Mouse (Mus musculus) brown adipose tissue, adult 24 weeks (tissue): ENCODE data around the gene Olfr328. TPM values are rescaled to one million over a fixed set of nuclear protein-coding genes. Genes with fewer than 3 reads are reported as not detected.
"Not testable (repeated sequence)": the region's sequence is repeated elsewhere in the genome, so short reads cannot be mapped to it uniquely, and the experiment has no call there.

ENCODE experiments used
- H3K27ac ChIP-seq: fragments of 200-500 bp; replicated peaks from 2 replicates; pipeline ENCODE4 v1.5.1; 2012; ENCODE audit warnings: low read depth, mild to moderate bottlenecking, low read length
- H3K4me1 ChIP-seq: fragments of 200-500 bp; 2 replicates; pipeline ENCODE4 v1.6.1; 2012; ENCODE audit warnings: low read length, mixed read lengths; ENCODE audit not compliant: control insufficient read depth, insufficient read depth, insufficient read length
- H3K4me3 ChIP-seq: fragments of 200-500 bp; 2 replicates; pipeline ENCODE4 v1.5.1; 2012; ENCODE audit warnings: low read depth, mild to moderate bottlenecking, low read length, moderate library complexity; ENCODE audit not compliant: insufficient read depth
- polyA plus RNA-seq: library from polyadenylated mRNA; stranded (reverse); fragments of >200 nt; gene quantifications from 2 replicates; pipeline ENCODE4 v1.2.4, GENCODE M21; 2012; ENCODE audit not compliant: missing spikeins, insufficient read depth, insufficient read length

Olfr328 gene
- not detected in 2 replicates for polyA plus RNA-seq

DNA sequence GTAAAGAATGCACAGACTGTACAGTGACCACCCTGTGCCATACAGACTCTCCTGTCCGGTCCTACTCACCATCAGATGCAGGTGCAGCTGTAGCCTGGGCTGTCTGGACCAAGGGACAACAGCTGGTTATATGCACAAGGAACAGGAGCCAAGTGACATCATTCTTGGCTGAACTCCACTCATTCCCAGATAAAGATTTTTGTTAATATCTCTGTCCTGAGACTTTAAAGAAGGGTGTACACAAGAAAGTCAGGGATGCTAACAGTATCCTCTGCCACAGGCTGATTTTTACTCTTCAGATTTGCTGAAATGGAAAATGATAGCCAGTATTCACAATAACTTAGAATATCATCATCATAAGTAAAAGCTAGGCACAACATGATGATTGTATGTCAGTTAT lies at the start of gene Olfr328:
Olfr328 (minus strand) TSS at position 101 of the 400 bp plus-strand sequence.
- H3K4me1 ChIP-seq = no peaks in the 10 kb centered on the region
- H3K4me3 ChIP-seq = no peak within 1 kb of the TSS
- no peak within 1 kb of the TSS for H3K27ac ChIP-seq

DNA sequence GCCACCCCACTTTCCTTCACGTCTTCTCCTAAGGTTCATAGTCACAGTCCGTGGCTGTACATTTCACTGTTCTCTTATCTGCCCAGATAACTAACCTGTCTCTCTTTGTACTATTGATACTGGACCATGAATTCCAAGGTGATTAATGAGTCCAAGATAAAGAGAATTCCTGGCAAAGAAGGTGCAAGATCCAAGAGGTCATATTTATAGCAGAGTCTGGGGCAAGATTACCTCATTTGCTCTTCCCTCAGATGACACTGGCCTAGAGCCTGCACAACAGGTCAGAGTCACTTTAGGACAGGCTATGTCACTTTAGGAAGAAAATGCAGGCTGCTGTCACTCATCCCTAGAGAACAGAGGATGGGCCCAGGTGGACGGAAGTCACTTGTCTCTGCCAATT lies 49.8 kb upstream of the Olfr328 start:
- no peak overlapping the region for H3K27ac ChIP-seq
- no peaks in the 10 kb centered on the region for H3K4me1 ChIP-seq
- no peak overlapping the region for H3K4me3 ChIP-seq

DNA sequence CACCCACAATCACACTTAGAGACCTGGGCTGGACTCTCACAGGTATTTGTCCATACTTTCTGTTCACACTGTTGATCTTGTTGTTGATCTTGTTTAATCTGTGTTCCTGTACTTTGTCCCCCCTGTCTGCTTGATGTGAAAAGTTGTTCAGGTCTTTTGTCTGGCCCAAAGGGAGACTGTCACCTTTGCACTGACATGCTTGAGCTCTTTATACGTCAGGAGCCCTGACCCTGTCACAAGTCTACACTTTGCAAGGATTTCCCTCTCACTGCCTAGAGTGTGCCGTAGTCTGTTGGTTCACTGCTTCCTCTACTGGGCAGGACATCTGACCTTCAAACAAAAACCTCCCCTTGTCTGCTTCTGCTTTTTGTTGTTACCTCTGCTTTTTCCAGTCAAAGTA lies 49.3 kb upstream of the Olfr328 start:
- Histone ChIP-seq H3K4me3 (no peak overlapping the region), H3K27ac (no peak overlapping the region), H3K4me1 (no peaks in the 10 kb centered on the region)

DNA sequence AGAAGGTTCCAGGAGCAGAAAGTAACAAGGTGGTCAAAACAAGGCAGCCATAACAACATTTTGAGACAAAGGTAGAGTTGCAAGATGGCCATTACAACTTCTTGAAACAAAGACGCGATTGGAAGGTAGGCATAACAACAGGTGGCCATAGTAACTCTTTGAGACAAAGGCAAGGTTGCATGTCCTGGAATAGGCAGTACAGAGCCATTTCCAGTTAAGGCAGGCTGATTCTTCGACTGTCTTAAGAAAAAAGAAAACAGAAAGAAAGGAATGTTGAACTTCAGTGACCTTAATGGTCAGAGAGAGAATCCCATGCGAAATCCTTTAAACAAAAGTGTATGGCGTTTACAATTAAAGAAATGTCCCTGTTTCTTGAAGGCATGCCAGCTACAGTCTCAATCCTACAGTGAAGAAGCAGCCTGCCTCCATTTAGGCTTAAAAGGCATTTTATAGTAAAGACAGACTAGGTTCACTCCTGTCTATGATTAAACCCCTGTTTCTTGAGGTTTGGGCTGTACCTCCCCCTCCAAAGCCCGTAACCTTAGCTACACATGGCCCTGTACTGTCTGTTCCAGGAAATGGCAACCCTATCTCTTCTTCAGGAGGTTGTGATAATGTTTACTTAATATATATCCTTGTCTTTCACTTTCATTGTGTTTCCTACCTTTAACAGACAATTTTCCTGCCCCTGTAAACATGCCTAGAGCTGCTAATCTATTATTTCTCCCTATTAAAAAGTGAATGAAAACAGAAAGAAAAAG lies 47.5 kb upstream of the Olfr328 start:
- no peak overlapping the region for H3K4me3 ChIP-seq
- H3K4me1 ChIP-seq = no peaks in the 10 kb centered on the region
- H3K27ac ChIP-seq = no peak overlapping the region

DNA sequence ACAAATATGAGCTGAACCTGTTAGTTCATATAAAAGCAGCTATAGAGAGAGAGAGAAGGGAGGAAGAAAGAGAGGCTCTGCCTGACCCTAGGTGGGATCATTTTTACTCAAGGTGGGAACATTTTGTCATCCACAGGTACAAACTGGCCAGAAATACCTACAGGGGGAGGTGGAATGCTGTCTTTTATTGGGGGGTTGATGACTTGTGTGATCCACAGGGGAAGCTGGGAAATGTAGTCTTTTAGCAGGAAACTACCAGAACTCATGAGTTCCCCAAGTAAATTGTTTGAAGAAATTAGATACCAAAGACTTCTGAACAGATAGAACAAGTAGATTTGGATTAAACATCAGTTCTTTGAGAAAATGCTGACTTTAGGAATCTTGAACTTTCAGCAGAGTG lies 46.6 kb upstream of the Olfr328 start:
- no peak overlapping the region for H3K27ac ChIP-seq
- no peaks in the 10 kb centered on the region for H3K4me1 ChIP-seq
- no peak overlapping the region for H3K4me3 ChIP-seq

DNA sequence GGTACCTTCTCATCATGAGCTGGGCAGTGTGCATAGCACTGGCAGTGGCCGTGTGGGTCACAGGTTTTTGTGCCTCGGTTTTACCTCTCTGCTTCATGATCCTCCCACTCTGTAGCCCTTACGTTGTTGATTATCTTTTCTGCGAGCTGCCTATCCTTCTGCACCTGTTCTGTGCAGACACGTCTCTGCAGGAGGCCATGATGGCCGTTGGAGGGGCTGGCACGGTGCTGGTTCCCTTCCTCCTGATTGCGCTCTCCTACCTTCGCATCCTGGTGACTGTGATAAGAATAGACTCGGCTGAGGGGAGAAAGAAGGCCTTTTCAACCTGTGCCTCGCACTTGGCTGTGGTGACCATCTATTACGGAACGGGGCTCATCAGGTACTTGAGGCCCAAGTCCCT lies 42.4 kb upstream of the Olfr328 start:
- Histone ChIP-seq H3K4me1 (no peaks in the 10 kb centered on the region), H3K4me3 (no peak overlapping the region), H3K27ac (no peak overlapping the region)

DNA sequence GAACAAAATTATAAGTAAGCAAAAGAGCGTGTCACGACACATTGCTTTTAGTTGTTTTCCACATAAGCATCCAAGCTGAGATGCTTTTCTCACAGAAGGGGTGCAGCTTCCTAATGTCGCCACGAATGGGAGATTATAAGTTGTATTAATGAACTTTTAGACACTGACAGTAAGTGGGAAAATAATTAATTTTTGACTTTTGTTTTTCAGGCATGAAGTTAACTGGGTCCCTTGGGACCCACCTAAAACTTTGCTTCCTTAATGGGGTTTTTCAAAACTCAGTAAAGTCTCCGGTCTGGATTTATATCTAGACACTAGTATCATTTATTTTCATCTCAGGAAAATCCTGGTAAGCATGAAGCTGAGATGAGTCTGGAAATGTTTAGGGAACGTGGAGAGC lies 39.4 kb upstream of the Olfr328 start, which contains the start of gene Olfr324:
Olfr324 (plus strand) TSS at position 301 of the 400 bp plus-strand sequence.
- H3K4me3 ChIP-seq = no peak within 1 kb of the TSS
- H3K27ac ChIP-seq = no peak within 1 kb of the TSS
- H3K4me1 ChIP-seq = no peaks in the 10 kb centered on the region

DNA sequence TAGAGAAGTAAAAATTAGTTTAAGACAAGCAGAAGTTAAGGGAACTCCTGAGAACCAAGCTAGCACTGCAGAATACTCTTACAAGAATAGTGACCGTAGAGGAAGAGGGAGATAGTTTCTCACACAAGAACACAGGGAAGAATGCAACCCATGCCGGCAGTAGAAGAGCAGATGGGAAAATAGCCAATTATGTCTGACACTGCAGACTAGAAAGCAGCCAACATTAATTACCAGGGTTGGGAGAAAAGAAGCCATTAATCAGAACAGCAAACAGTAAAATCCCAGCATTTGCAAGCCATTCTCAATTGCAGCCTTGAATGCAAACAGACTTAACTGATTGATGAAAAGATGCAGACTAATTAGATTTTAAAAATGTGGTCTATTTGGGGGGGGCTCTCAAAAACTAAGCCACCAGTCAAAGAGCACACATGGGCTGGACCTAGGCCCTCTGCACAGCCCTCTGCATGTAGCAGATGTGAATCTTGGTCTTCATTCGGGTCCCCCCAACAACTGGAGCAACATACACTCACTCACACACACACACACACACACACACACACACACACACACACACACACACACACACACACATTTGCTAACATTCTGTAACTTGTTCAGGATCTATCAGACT lies 33.3 kb upstream of the Olfr328 start:
- Histone ChIP-seq H3K4me1 (no peaks in the 10 kb centered on the region), H3K27ac (no peak overlapping the region), H3K4me3 (no peak overlapping the region)

DNA sequence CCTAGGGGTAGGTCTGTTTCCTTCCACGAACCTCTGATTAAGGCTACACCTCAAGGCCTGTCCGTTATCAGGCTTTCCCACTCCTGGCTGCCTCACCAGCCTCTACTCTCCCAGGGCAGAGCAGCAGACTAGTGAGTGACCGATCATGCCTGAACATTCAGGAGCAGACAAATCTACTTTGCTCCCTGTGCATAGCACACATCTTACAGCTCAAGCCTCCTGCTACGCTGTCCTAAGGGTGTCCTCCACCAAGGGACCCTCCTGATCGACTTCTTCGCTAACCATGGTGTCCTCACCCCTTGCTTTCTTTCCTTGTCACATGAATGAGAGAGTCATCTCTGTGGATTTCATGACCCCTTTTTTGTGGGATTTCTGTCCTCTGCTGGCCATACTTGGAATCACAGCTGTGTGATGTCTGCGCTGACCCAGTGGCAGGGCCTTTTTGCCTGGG lies 32.5 kb upstream of the Olfr328 start:
- no peak overlapping the region for H3K4me3 ChIP-seq
- no peak overlapping the region for H3K27ac ChIP-seq
- no peaks in the 10 kb centered on the region for H3K4me1 ChIP-seq

DNA sequence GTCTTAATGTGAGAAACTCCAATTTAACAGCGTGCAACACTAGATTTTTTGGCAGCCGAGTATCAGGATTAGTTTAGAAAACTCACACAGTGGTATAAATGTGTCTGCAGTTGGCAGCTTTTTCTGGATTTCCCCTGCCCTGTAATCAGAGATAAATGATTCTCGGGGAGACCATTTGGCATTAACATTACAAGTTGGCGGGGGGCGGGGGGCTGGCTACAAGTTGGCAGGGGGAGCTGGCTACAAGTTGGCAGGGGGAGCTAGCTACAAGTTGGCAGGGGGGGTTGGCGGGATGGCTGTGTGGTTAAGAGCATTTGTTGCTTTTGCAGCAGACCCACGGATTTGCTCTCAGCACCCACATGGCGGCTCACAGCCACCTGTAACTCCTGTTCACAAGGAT lies 23.2 kb upstream of the Olfr328 start:
- no peak overlapping the region for H3K27ac ChIP-seq
- no peak overlapping the region for H3K4me3 ChIP-seq
- no peaks in the 10 kb centered on the region for H3K4me1 ChIP-seq

DNA sequence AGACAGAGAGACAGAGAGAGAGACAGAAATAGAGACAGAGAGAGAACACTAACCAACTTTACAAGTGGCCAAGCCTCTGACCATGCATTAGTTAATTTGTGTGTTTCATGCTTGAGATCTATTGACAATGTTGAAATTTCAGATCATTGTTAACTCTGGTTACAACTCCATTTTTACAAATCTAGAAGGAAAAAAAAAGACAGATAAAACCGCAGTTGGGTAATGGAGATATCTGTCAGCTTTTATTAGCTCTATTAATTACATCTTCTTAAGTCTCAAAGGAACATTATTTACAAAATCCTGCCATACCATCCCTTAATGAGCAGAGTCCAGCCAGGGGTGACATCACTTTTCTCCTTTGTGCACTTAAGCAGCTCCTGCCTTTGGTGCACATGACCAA lies 22.0 kb upstream of the Olfr328 start, which contains the start of gene Olfr325:
Olfr325 (plus strand) TSS at position 301 of the 400 bp plus-strand sequence.
- no peaks in the 10 kb centered on the region for H3K4me1 ChIP-seq

DNA sequence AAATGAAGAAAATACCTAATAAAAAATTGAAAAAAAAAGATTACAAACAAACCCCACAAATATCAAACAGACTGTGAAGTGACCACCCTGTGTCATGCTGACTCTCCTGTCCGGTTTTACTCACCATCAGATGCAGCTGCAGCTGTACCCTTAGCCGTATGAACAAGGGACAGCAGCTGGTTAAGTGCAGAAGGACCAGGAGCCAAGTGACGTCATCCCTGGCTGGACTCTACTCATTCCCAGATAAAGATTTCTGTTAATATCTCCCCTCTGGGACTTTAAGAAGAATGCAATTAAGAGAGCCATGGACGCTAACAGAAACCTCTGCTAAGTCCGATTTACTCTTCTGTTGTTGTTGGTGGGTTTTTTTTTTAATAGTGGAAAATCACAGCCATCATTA lies 15.0 kb upstream of the Olfr328 start, which contains the start of gene Olfr224:
Olfr224 (minus strand) TSS at position 149 of the 400 bp plus-strand sequence.
- no peak within 1 kb of the TSS for H3K4me3 ChIP-seq
- H3K4me1 ChIP-seq = no peaks in the 10 kb centered on the region
- no peak within 1 kb of the TSS for H3K27ac ChIP-seq

More for the DNA sequence above, 22.0 kb upstream of the Olfr328 start, which contains the start of gene Olfr325:
- H3K4me3 ChIP-seq = no peak within 1 kb of the TSS
- no peak within 1 kb of the TSS for H3K27ac ChIP-seq

DNA sequence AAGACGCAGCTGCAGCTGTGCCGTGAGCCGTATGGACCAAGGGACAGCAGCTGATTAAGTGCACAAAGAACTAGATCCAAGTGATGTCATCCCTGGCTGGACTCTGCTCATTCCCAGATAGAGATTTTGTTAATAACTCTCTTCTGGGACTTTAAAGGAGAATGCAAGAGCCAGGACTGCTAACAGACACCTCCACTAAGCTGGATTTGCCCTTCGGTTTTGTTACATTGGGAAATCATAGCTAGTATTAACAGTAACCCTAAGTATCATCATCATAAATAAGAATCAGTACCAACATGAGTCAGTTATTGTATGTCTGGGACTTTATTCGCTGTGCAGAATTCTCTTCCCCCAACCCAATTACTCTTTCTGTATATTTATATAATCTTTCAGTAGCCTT lies 9.1 kb downstream of the Olfr328 start, which contains the start of gene Olfr329-ps:
Olfr329-ps (minus strand) TSS at position 101 of the 400 bp plus-strand sequence.
- no peak within 1 kb of the TSS for H3K27ac ChIP-seq
- H3K4me3 ChIP-seq = no peak within 1 kb of the TSS

DNA sequence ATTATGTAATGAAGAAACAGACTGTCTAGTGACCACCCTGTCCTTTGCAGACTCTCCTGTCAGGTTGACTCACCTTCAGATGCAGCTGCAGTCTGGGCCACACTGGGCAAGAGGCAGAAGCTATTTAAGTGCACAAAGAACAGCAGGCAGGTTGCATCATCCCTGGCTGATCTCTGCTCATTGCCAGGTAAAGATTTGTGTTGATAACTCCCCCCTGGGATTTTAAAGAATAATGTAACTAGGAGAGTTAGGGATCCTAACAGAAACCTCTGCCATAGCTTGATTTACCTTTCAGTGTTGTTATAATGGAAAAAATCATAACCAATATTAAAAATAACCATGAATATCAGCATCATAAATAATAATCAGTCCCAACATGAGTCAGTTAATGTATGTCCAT lies 20.7 kb downstream of the Olfr328 start, which contains the start of gene Olfr330:
Olfr330 (minus strand) TSS at position 101 of the 400 bp plus-strand sequence.
- not testable (repeated sequence) for H3K4me1 ChIP-seq, H3K4me3 ChIP-seq, H3K27ac ChIP-seq

More for the DNA sequence above, 9.1 kb downstream of the Olfr328 start, which contains the start of gene Olfr329-ps:
- no peaks in the 10 kb centered on the region for H3K4me1 ChIP-seq

DNA sequence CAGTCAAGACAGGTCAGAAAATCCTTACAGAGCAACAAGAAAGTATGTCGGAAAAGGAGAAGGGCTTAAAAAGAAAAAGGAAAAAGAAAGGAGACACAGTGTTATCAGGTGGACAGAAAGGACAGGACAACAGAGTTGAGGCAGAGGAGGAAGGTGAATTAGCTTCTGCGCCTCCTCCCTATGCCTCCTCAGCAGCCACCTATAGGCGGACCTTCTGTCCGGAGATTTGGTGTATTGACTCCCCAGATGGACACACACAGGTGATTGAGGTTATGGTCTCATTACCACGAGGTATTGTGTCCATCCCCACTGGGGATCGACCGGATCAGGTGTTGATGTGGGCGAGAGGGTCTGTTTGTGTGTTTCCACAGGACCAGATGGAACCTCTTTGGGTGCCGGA lies 35.7 kb downstream of the Olfr328 start:
- not testable (repeated sequence) for H3K4me3 ChIP-seq, H3K4me1 ChIP-seq, H3K27ac ChIP-seq
